Mouse (Mus musculus) lung, adult 2 months (tissue): ENCODE measurements around the gene Ddx17. TPM values are rescaled to one million over a fixed set of nuclear protein-coding genes. Genes with fewer than 3 reads are reported as not detected.

ENCODE experiments used
- DNase-seq: peaks from one replicate; pipeline ENCODE4 v3.0.0; 2022
- H3K4me1 ChIP-seq: fragments of 200-500 bp; 2 replicates; pipeline ENCODE4 v1.6.1; 2011; ENCODE audit warnings: low read length; ENCODE audit not compliant: control insufficient read depth, insufficient read depth
- H3K4me3 ChIP-seq: fragments of 200-500 bp; replicated peaks from 2 replicates; pipeline ENCODE3; 2011; ENCODE audit warnings: low read depth, mild to moderate bottlenecking, control low read depth, low read length; ENCODE audit errors: extremely low read depth
- CTCF ChIP-seq: fragments of 200-500 bp; IDR thresholded peaks from 2 replicates; pipeline ENCODE4 v1.5.1; 2011; ENCODE audit warnings: mild to moderate bottlenecking, low read length, control low read depth; ENCODE audit not compliant: insufficient read depth
- POLR2A ChIP-seq: fragments of 200-500 bp; IDR thresholded peaks from 2 replicates; pipeline ENCODE4 v1.6.1; 2011; ENCODE audit warnings: low read depth, mild to moderate bottlenecking, control low read depth, low read length, borderline replicate concordance; ENCODE audit errors: extremely low read depth
- WGBS: fragments of 180-500 bp; shearing (Covaris S2); methylation state at CpG from one replicate; pipeline ENCODE4 v1.1.7; 2018; 5-methylcytosine and 5-hydroxymethylcytosine counted together
- polyA plus RNA-seq: library from polyadenylated mRNA; depleted of rRNA; stranded (reverse); fragments of >200 nt; gene quantifications from 2 replicates; pipeline ENCODE4 v1.2.3, GENCODE M21; 2012

Ddx17 gene
- polyA plus RNA-seq, 1 experiment, result 299 TPM

DNA sequence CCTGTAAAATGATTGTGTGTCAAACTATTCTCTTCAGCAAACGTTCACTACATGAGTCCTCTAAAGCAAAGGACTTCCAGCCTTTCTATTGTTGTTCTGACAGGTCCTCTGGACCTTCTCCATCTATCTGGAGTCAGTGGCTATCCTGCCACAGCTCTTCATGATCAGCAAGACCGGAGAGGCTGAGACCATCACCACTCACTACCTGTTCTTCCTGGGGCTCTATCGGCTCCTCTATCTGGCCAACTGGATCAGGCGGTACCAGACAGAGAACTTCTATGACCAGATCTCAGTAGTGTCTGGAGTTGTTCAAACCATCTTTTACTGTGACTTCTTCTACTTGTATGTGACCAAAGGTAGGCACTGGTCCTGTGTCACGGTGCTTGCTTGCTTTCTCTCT, 21.0 kb downstream of the Ddx17 start:
- DNase-seq, result no peak
- Histone ChIP-seq H3K4me3 (no peak overlapping the region), H3K4me1 (peaks cover 2% of the 10 kb centered on the region; the same call in 1 of the 2 replicates)
- TF ChIP-seq CTCF, result no peak
- TF ChIP-seq POLR2A, result no peak
- 81% methylated on average over 5 of the region's 5 CpGs for WGBS

DNA sequence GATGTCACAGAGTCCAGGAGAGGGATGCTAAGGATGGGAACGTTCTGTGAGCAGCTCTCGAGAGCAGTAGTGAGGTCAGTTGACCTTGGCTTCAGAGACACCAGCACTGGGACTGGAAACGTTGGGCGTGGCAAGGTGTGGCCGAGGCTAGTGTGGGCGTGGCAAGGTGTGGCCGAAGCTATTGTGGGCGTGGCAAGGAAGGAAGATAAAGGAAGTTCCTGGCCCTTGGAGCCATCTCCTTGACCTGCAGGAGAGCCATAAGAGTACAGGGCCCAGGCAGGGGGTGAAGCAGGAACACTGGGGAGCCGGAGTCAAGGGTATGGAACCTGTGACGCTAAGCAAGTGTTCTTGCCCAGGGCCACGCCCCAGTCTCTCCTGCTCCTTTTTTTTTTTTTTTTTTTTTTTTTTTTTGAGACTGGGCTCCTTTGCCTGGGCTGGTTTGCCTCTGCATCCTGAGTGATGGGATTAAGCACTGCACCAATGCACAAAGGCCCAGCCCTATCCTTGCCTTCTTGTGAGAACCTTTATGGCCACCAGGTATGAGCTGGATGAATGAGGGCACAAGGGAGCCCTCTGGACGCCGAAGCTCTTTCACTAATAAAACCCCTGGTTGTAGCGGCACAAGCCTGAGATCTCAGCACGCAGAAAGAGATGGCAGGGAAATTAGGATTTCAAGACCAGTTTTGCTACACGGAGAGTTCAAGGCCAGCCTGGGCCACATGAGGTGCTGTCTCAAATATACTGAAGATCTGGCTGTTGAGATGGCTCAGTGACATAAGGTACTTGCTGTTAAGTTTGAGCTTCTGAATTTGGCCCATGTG, 26.9 kb downstream of the Ddx17 start:
- 54% methylated on average over 16 of the region's 16 CpGs for WGBS
- H3K4me3 ChIP-seq, result no peak overlapping the region
- H3K4me1 ChIP-seq, result 0 out of 2 replicates have a peak, but pooled peaks cover 2% of the 10 kb centered on the region
- no peak for DNase-seq
- TF ChIP-seq POLR2A (no peak), CTCF (no peak)

DNA sequence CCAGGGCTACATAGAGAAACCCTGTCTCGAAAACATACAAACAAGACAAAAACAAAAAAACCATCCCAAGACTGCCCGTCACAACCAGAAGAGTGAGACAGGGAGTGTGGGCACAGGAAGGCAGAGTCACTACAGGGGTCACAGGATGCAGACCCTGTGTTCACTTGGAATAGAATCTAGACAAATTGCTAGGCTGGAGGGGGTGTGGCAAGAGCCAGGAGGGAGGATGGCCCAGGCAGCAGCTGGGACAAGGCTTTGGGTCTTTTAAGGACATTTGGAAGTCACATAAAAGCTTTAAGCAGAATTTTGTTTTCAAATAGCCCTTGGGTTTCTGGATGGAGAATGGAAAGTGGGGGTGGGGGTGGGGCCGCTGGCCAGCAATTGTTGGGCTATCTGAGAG, 28.0 kb downstream of the Ddx17 start:
- no peak for TF ChIP-seq CTCF
- WGBS, result 68% methylated on average over 3 of the region's 3 CpGs
- H3K4me3 ChIP-seq, result no peak overlapping the region
- 0 out of 2 replicates have a peak, but pooled peaks cover 2% of the 10 kb centered on the region for H3K4me1 ChIP-seq
- no peak for DNase-seq

- Histone ChIP-seq H3K4me1 (0 out of 2 replicates have a peak, but pooled peaks cover 2% of the 10 kb centered on the region), H3K4me3 (no peak overlapping the region)
- TF ChIP-seq POLR2A, result no peak
- no peak for TF ChIP-seq CTCF
- WGBS, result 81% methylated on average over 4 of the region's 4 CpGs
- no peak for DNase-seq
Observed at GRCm38 (mm10) chr15:79517710-79518109, 28.8 kb downstream of the Ddx17 start.

DNA sequence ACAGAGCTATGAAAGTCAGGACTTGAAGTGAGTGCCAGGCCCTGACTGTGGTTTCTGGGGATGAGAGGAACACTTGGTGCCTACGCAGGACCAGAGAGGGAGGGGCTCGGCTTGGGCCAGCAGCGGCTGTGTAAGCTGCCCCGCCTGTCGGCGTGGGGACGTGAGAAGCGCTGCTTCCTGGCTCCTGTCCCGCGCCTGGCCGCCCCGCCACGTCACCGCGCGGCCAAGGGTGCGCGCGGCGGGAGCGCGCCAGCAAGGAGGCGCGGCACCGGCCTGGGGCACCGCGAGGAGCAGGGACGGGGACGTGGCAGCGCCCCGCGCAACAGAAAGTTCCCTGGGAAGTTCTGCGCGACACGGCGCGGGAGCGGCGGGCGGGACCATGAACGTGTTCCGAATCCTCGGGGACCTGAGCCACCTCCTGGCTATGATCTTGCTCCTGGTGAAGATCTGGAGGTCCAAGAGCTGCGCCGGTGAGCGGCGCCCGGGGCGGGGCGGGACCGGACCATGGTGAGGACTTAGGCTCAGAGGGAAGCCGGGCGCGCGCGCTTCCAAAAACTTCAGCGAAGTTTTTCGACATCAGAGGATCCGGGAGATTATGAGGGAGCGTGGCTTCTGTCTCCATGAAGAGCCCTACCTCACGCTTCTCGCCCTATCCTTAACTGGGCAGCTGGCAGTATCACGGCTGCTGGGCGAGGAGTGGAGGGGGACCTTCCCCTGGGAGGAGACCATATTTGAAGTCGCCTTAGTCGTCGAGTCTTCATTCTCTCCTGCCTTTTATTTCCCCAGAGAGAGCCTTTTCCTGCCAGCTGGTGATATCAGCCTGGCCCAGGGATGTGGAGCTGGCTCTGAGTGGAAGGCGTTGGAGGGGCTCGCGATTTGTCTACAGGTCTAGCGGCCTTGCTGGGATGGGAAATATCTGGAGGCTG, 30.1 kb downstream of the Ddx17 start, which contains the start of gene Kdelr3:
Gene Kdelr3, plus strand, starts transcription at position 241 of the 926 bp plus-strand sequence.
- H3K4me1 ChIP-seq, result 0 out of 2 replicates have a peak, but pooled peaks cover 5% of the 10 kb centered on the region
- peak; percentile 69 for DNase-seq
- 2% methylated on average over 71 of the region's 71 CpGs for WGBS
- H3K4me3 ChIP-seq, result peak within 1 kb of the TSS; percentile 61
- peak; percentile 28; the same call in 1 of the 2 replicates for TF ChIP-seq POLR2A
- no peak for TF ChIP-seq CTCF

- no peak overlapping the region for H3K4me3 ChIP-seq
- 0 out of 2 replicates have a peak, but pooled peaks cover 8% of the 10 kb centered on the region for H3K4me1 ChIP-seq
- no peak for TF ChIP-seq CTCF
- TF ChIP-seq POLR2A, result no peak
- no peak for DNase-seq
- WGBS, result 16% methylated on average over 9 of the region's 9 CpGs
Observed at GRCm38 (mm10) chr15:79513940-79514339, 32.6 kb downstream of the Ddx17 start.

DNA sequence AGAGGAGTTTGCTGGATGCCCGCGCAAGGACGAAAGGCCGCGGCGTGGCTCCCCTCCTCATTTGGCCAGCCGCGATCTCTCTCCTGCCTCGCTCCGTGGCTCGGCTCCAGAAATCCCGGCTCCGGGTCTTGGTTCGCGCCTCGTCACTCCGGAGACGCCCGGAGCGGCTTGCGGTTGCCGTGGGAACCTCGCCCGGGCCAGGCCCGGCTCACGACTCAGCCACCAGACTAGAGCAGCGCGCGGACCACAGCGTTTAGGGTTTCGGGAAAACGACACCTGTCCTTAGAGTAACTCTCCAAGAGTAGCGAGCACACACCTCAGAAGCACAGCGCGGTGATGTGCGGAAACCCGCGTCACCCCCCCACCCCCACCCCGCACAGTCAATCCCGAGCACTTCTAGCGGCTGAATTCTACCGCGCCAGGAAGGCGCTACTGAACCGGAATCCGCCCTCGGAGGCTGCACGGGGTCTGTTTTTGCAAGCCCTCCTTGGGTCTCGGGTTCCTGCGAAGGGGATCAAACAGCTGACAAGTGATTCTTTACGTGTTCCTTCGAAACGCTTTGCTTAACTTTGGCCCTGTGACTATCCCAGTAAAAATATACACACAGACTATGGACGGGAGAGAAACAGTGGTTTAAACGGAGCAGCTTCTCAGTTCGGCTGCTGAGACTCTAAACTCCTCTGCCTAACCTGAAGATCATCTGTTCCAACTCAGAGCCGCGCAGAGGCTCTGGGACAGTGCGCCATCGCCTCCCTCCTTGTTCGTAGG, 34.8 kb downstream of the Ddx17 start:
- Histone ChIP-seq H3K4me1 (0 out of 2 replicates have a peak, but pooled peaks cover 6% of the 10 kb centered on the region), H3K4me3 (peak overlapping the region; percentile 45)
- TF ChIP-seq POLR2A (no peak), CTCF (no peak)
- 7% methylated on average over 61 of the region's 61 CpGs for WGBS
- DNase-seq, result peak; percentile 79

- H3K4me1 ChIP-seq, result 0 out of 2 replicates have a peak, but pooled peaks cover 6% of the 10 kb centered on the region
- WGBS, result 82% methylated on average over 7 of the region's 7 CpGs
- TF ChIP-seq POLR2A, result no peak
- TF ChIP-seq CTCF, result no peak
Observed at GRCm38 (mm10) chr15:79510425-79510824, 36.1 kb downstream of the Ddx17 start.

DNA sequence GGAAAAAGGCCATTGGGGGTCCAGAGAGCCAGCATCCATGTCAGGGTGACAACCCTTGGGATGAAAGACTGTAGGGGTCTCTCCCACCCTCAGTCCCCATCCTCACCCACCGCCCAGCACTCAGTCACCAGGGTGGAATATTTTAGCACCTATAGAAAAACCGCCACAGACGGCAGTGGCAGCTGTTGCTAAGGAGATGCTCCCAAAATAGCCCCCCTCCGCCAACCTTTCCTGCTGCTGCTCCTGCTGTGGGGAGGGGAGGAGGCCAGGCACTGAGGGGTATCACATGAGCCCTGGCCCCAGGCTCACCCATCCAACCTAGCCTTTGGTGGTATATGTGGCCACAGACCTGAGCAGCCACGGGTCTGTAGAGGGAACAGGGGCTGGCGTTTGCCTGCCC, 36.5 kb downstream of the Ddx17 start:
- TF ChIP-seq CTCF (no peak), POLR2A (no peak)
- 45% methylated on average over 6 of the region's 6 CpGs for WGBS
- Histone ChIP-seq H3K4me1 (peaks cover 9% of the 10 kb centered on the region), H3K4me3 (no peak overlapping the region)
- DNase-seq, result no peak

More at GRCm38 (mm10) chr15:79510425-79510824, 36.1 kb downstream of the Ddx17 start:
- no peak overlapping the region for H3K4me3 ChIP-seq
- DNase-seq, result no peak
